Mouse (Mus musculus): ENCODE data around the gene Slc25a17. TPM values are rescaled to one million over a fixed set of nuclear protein-coding genes. Genes with fewer than 3 reads are reported as not detected.
A peak's percentile ranks its signal among the peaks of the same experiment; 100 is the strongest.

Slc25a17 gene
- polyA plus RNA-seq (2016; fragmentation: Nextera tagmentation; extraction: Ambion mirVana) = 108 and 114 TPM in 2 replicates

DNA sequence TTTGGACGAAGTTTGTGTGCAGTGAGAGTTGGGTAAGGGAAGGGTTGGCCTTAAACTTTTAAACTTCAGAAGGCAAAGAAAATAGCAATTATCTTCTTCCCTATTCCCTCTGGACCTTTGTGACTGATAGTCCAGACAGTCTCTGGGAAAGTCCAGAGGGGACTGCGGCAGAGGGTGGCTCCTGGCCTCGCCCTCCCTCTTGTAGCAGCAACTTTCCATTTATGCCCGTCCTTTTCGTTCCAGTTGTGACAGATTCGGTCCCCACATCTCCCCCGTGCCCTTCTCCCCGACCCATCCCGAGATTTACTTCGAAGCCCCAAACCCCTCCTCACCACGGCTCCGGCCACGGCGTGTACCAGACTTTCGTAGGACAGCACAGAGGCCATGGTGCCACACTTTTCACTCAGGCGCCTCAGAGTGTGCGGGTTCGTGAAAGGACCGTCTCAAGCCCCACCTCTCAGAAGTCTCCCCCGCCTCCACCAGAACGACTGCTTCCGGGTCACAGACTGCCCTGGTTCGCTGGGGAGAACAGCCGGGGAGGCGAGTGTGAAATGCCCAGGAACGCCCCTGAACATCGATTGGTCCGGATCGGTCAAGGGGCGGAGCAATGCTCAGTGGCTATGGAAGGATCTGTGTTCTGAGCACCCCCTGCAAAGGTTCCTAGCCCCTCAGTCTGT lies at the start of gene Slc25a17:
TSS of gene Slc25a17 (minus strand) at position 468 of the 677 bp plus-strand sequence.
- WGBS = 1% methylated on average over 30 of the region's 30 CpGs
- peak within 1 kb of the TSS; percentile 68 for H3K4me3 ChIP-seq
- H3K9me3 ChIP-seq = no peaks in the 10 kb centered on the region
- peak within 1 kb of the TSS; percentile 80 for H3K9ac ChIP-seq (replicated peaks)
- H3K27ac ChIP-seq (replicated peaks) = peak within 1 kb of the TSS; percentile 75
- no peaks in the 10 kb centered on the region for H3K27me3 ChIP-seq
- H3K36me3 ChIP-seq = peaks cover 24% of the 10 kb centered on the region
- peaks cover 21% of the 10 kb centered on the region for H3K4me1 ChIP-seq
- H3K4me2 ChIP-seq (replicated peaks) = peak within 1 kb of the TSS; percentile 85
- ATAC-seq (ENCODE audit: low FRiP score, low read depth) = peak; percentile 100

DNA sequence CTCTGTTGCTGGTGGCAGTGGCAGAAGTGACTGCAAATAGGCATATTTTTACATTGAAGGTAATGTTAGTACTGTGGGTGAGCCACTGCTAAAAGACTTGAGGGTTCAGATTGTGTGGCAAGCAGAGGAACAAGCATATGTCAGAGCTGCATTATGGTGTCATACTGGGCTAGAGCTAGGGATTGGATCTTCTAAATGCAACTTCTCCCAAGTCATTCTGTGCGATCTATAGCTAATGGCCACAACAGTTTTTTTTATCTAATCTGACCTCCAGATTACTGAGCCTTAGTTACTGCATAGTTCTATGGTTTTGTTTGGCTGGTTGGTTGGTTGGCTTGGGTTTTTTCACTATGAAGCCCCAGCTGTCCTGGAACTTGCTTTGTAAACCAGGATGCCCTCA lies 47.6 kb upstream of the Slc25a17 start, which contains the start of gene Dnajb7:
TSS of gene Dnajb7 (minus strand) at position 101 of the 400 bp plus-strand sequence.
- Histone ChIP-seq H3K4me3 (no peak within 1 kb of the TSS), H3K9ac (replicated peaks) (no peak within 1 kb of the TSS), H3K4me2 (replicated peaks) (no peak within 1 kb of the TSS), H3K4me1 (no peaks in the 10 kb centered on the region), H3K27me3 (no peaks in the 10 kb centered on the region), H3K27ac (replicated peaks) (no peak within 1 kb of the TSS), H3K9me3 (no peaks in the 10 kb centered on the region), H3K36me3 (no peaks in the 10 kb centered on the region)
- no peak for ATAC-seq (ENCODE audit: low FRiP score, low read depth)
- WGBS = 100% methylated on average over 1 of the region's 1 CpGs

DNA sequence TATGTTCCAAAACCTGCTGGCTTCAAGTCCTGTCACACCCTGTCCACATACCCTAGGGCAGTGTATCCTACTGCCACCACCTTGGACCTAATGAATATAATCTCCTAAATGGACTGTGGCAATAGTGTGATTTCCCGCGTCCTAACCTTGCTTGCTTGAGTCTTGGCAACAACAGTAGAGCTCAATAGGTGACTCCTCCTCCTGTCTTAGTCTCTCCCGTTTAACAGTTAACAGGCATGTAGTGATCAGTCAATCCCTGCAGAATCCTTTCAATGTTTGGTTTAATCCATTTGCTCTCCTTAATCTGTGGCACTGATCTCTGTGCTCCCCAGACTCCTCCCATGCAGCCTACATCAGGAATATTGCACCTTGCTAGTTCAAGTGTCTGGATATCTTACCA lies 44.4 kb upstream of the Slc25a17 start:
- peaks cover 11% of the 10 kb centered on the region for H3K4me1 ChIP-seq

DNA sequence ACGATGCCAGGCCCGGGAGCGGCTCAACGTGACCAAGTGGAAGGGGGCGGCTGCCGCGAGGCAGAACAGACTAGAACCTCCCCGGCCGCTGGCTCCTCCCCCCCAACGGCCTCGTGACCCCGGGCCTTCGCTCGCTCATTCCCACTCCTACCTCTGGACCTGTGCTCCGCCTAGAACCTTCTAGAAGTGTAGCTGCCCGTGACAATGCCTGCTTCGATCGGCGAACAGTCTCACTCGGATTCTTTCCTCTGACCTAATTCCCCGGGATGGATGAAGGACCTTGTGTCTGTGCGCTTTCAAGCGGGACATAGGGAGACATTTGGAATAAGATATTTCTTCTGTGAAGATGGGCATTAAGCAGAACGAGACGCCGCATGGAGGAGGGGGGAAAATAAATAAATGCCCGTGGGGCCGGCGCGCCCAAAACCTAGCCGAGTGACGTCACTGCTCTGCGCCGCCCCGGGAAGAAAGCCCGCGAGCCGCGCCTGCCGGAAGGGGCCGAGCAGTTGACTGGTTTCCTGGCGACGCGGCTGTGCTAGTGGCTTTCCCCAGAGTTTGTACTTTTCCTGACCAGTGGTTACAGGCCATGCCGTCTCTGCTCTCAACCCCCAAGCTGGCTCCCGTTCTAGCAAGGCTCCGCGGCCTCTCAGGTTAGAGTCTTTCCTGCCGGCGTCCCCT lies 39.2 kb upstream of the Slc25a17 start, which contains the start of the genes St13 and Xpnpep3:
TSS of gene St13 (minus strand) at position 440 of the 678 bp plus-strand sequence.
TSS of gene Xpnpep3 (plus strand) at position 501 of the 678 bp plus-strand sequence.
- H3K9ac ChIP-seq (replicated peaks) = peak within 1 kb of the TSS; percentile 90
- H3K4me2 ChIP-seq (replicated peaks) = peak within 1 kb of the TSS; percentile 88
- H3K27ac ChIP-seq (replicated peaks) = peak within 1 kb of the TSS; percentile 93
- under 1% methylated on average over 43 of the region's 50 CpGs for WGBS
- peak within 1 kb of the TSS; percentile 80 for H3K4me3 ChIP-seq
- peak; percentile 98 for ATAC-seq (ENCODE audit: low FRiP score, low read depth)
- 0 out of 2 replicates have a peak, but pooled peaks cover 3% of the 10 kb centered on the region for H3K36me3 ChIP-seq
- no peaks in the 10 kb centered on the region for H3K27me3 ChIP-seq
- H3K9me3 ChIP-seq = no peaks in the 10 kb centered on the region
- peaks cover 29% of the 10 kb centered on the region for H3K4me1 ChIP-seq

More for the DNA sequence above, 44.4 kb upstream of the Slc25a17 start:
- Histone ChIP-seq H3K36me3 (no peaks in the 10 kb centered on the region), H3K9me3 (no peaks in the 10 kb centered on the region), H3K27ac (replicated peaks) (no peak overlapping the region), H3K4me2 (replicated peaks) (no peak overlapping the region), H3K27me3 (no peaks in the 10 kb centered on the region), H3K9ac (replicated peaks) (no peak overlapping the region), H3K4me3 (no peak overlapping the region)
- ATAC-seq (ENCODE audit: low FRiP score, low read depth) = no peak
- 77% methylated on average over 3 of the region's 3 CpGs for WGBS

DNA sequence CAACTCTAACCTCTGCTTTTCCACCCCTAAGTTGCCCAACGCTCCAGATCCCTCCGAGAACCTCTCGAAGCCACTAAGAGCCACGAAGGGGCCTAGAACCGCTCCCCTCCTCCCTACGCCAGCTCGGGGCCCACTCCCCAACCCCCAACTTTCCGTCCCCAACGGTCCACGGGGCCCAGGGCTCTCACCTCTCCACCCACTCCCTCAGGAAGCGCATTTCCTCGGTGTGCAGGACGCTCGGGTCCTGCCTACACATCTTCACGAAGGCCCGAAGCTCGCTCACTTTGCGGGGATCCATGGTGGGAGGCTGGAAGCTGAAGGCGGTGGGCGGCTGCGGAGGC lies 38.7 kb upstream of the Slc25a17 start:
- Histone ChIP-seq H3K4me2 (replicated peaks) (peak overlapping the region; percentile 88), H3K4me3 (peak overlapping the region; percentile 80), H3K4me1 (peaks cover 29% of the 10 kb centered on the region), H3K9me3 (no peaks in the 10 kb centered on the region), H3K27ac (replicated peaks) (peak overlapping the region; percentile 93), H3K9ac (replicated peaks) (peak overlapping the region; percentile 90), H3K36me3 (0 out of 2 replicates have a peak, but pooled peaks cover 3% of the 10 kb centered on the region), H3K27me3 (no peaks in the 10 kb centered on the region)
- WGBS = 2% methylated on average over 21 of the region's 21 CpGs
- no peak; the same call in 1 of the 2 replicates for ATAC-seq (ENCODE audit: low FRiP score, low read depth)

DNA sequence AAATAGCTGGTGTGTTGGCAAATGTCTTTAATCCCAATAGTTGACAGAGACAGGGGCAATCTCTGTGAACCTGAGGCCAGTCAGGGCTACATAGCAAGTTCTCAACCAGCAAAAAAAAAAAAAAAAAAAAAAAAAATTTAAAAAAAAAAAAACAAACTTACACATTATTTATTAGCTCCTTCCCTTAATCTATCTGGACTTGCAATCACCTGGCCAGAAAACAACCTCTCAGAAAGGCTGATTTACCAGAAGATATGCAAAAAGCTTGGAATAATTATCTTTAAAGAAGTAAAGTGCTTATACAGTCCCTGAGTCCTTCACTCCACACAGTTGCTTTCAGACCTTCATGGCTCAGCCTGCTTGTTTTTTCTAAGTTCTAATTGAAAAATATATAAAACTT lies 37.6 kb upstream of the Slc25a17 start:
- ATAC-seq (ENCODE audit: low FRiP score, low read depth) = no peak
- no peak overlapping the region for H3K27ac ChIP-seq (replicated peaks)
- peak overlapping the region; percentile 88 for H3K4me2 ChIP-seq (replicated peaks)
- peak overlapping the region; percentile 90; the same call in 1 of the 2 replicates for H3K9ac ChIP-seq (replicated peaks)
- peaks cover 29% of the 10 kb centered on the region for H3K4me1 ChIP-seq
- 0 out of 2 replicates have a peak, but pooled peaks cover 3% of the 10 kb centered on the region for H3K36me3 ChIP-seq
- H3K9me3 ChIP-seq = no peaks in the 10 kb centered on the region
- peak overlapping the region; percentile 80 for H3K4me3 ChIP-seq
- no peaks in the 10 kb centered on the region for H3K27me3 ChIP-seq

DNA sequence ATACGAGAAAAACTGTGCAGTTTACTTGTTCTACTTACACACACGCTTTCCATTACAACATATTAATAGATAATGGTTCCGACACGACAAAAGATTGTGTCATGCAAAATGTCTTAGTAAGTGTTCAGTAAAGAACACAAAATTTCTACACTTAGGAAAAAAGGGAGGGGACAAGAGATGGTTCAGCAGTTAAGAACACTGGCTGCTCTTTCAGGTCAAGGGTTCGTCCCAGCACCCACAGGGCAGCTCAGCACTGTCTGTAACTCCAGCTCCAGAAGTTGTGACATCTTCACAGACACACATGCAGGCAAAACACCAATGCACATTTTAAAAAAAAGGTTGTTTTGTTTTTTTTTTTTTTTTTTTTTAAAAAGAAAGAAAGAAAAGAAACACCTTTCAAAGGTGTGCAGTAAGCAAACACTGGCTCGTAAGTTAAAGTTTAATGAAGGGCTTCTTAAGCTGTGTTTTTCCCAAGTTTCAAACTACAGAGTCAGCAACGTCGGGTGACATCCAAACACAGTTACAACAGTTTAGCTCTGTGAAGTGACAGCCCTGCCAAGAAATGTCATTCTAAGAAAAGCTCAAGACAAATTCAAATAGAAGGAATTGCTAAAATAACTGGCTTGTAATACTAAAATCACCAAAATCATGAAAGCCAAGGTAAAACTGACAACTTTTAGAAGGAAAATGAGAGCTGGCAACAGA lies 33.8 kb upstream of the Slc25a17 start:
- WGBS = 92% methylated on average over 8 of the region's 8 CpGs
- no peak overlapping the region for H3K4me2 ChIP-seq (replicated peaks)
- H3K4me1 ChIP-seq = peaks cover 18% of the 10 kb centered on the region
- no peak overlapping the region for H3K27ac ChIP-seq (replicated peaks)
- H3K4me3 ChIP-seq = no peak overlapping the region
- peaks cover 24% of the 10 kb centered on the region for H3K36me3 ChIP-seq
- no peak for ATAC-seq (ENCODE audit: low FRiP score, low read depth)
- no peak overlapping the region for H3K9ac ChIP-seq (replicated peaks)
- no peaks in the 10 kb centered on the region for H3K9me3 ChIP-seq
- no peaks in the 10 kb centered on the region for H3K27me3 ChIP-seq

DNA sequence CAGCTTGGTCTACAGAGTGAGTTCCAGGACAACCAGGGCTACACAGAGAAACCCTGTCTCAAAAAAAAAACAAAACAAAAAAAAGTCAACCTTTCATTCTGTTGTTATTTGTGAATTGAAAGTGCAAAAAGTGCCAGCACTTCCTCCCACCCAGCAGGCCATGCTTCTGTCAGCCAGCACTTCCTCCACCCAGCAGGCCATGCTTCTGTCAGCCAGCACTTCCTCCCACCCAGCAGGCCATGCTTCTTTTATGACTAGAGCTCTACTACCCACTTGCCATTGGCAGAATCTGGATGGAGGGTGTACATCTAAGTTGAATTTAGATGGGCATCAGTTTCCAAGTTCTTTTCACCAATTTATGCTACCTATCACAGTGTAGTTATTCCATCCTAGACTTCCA lies 32.4 kb upstream of the Slc25a17 start:
- H3K9me3 ChIP-seq = no peaks in the 10 kb centered on the region
- no peaks in the 10 kb centered on the region for H3K27me3 ChIP-seq
- no peak for ATAC-seq (ENCODE audit: low FRiP score, low read depth)
- peaks cover 9% of the 10 kb centered on the region; the same call in 1 of the 2 replicates for H3K4me1 ChIP-seq
- H3K27ac ChIP-seq (replicated peaks) = no peak overlapping the region
- H3K4me2 ChIP-seq (replicated peaks) = no peak overlapping the region
- peaks cover 37% of the 10 kb centered on the region for H3K36me3 ChIP-seq
- H3K4me3 ChIP-seq = no peak overlapping the region
- H3K9ac ChIP-seq (replicated peaks) = no peak overlapping the region

DNA sequence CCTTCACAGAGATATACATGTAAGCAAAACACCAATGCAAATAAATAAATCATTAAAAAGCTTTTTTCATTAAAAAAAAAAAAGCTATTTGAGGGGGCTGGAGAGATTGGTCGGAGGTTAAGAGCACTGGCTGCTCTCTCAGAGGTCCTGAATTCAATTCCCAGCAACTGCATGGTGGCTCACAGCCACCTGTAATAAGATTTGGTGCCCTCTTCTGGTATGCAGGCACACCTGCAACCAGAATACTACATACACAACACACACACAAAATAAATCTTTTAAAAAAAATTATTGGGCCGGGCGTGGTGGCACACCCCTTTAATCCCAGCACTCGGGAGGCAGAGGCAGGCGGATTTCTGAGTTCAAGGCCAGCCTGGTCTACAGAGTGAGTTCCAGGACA lies 25.7 kb upstream of the Slc25a17 start:
- 94% methylated on average over 5 of the region's 5 CpGs for WGBS
- no peaks in the 10 kb centered on the region for H3K27me3 ChIP-seq
- peaks cover 92% of the 10 kb centered on the region for H3K36me3 ChIP-seq
- no peak for ATAC-seq (ENCODE audit: low FRiP score, low read depth)
- no peaks in the 10 kb centered on the region for H3K4me1 ChIP-seq
- no peak overlapping the region for H3K9ac ChIP-seq (replicated peaks)
- no peak overlapping the region for H3K4me3 ChIP-seq
- no peaks in the 10 kb centered on the region for H3K9me3 ChIP-seq
- no peak overlapping the region for H3K4me2 ChIP-seq (replicated peaks)
- H3K27ac ChIP-seq (replicated peaks) = no peak overlapping the region

DNA sequence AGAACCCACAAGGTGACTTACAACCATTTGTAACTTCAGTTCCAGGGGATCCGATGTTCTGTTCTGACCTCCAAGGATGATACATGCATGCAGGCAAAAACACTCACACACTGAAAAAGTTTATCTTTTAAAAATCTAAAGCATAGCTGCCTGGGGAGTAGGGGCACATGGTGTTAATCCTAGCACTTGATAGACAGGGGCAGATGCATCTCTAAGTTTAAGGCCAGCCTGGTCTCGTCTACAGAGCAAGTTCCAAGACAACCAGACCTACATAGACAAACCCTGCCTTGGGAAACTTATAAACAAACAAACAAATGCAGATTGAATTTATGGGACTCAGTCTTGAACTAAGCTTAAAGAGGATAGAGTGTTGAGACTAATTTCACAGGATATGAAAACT lies 18.2 kb upstream of the Slc25a17 start:
- Histone ChIP-seq H3K27me3 (no peaks in the 10 kb centered on the region), H3K4me1 (no peaks in the 10 kb centered on the region), H3K9ac (replicated peaks) (no peak overlapping the region), H3K36me3 (peaks cover 78% of the 10 kb centered on the region), H3K27ac (replicated peaks) (no peak overlapping the region), H3K9me3 (no peaks in the 10 kb centered on the region), H3K4me2 (replicated peaks) (no peak overlapping the region), H3K4me3 (no peak overlapping the region)
- 88% methylated on average over 2 of the region's 2 CpGs for WGBS
- ATAC-seq (ENCODE audit: low FRiP score, low read depth) = no peak

DNA sequence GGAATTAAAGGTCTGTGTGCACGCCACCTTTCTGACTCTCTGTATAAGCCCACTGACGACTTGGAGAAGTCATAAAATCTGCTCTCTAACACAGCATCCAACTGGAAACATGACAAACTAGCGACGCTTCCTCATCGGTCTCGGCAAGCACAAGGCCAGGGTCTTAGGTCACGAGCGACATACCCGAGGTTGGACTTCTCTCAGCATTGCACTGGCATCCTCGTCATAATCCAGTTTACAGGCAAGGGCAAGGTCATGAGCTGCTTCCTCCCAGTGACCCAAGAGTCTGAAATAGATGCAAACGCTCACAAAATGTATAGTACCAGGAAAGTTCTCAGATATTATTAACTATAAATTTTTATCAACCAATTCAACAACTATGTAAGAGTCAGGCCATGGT lies 14.0 kb upstream of the Slc25a17 start:
- Histone ChIP-seq H3K27ac (replicated peaks) (no peak overlapping the region), H3K4me2 (replicated peaks) (no peak overlapping the region), H3K36me3 (peaks cover 80% of the 10 kb centered on the region), H3K9me3 (no peaks in the 10 kb centered on the region), H3K27me3 (no peaks in the 10 kb centered on the region), H3K9ac (replicated peaks) (no peak overlapping the region), H3K4me1 (no peaks in the 10 kb centered on the region), H3K4me3 (no peak overlapping the region)
- no peak for ATAC-seq (ENCODE audit: low FRiP score, low read depth)
- 92% methylated on average over 11 of the region's 11 CpGs for WGBS

DNA sequence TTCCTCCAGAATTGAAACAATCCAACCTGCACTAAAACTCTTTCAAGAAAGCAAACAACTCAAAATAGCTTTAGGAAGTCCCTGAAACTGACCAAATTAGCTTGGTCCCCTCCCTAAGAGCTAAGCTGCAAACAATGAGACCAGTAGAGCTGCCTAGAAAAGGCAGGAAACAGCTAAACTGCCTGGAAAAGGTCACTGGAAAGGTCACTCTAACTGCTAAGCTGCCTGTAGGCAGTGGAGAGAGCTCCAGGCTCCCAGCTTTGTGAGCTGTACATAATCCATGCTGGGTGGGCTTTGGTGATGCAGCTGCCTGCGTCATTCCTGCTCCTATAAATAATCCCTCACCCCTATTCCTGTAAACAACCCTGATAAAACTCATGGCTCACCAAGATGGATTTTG lies 9.7 kb upstream of the Slc25a17 start:
- Histone ChIP-seq H3K4me2 (replicated peaks) (no peak overlapping the region), H3K27me3 (no peaks in the 10 kb centered on the region), H3K4me3 (no peak overlapping the region), H3K36me3 (peaks cover 86% of the 10 kb centered on the region), H3K9me3 (no peaks in the 10 kb centered on the region), H3K4me1 (no peaks in the 10 kb centered on the region), H3K27ac (replicated peaks) (no peak overlapping the region), H3K9ac (replicated peaks) (no peak overlapping the region)
- no peak for ATAC-seq (ENCODE audit: low FRiP score, low read depth)
- 13% methylated on average over 1 of the region's 1 CpGs for WGBS
